Mouse (Mus musculus) adrenal gland, postnatal 10 days (tissue): ENCODE data around the gene Ctbp2. TPM values are rescaled to one million over a fixed set of nuclear protein-coding genes. Genes with fewer than 3 reads are reported as not detected.

ENCODE experiments used
- total RNA-seq, 2 experiments: library from RNA; stranded (reverse); gene quantifications; 2 replicates each; pipeline ENCODE4 v1.2.3; 2021

Gene Ctbp2
- total RNA-seq, 2 experiments from 2014 or later = 52.8 to 63.1 TPM

Other genes starting within 250 kb of the Ctbp2 start
- gene Zranb1, start 193.2 kb downstream of the Ctbp2 start, total RNA-seq = 10 to 100 TPM; 33.7 to 37.9 TPM
- 100 to 1,000 TPM; 128 to 169 TPM for gene Fgfr2, start 1.0 kb downstream of the Ctbp2 start, total RNA-seq